Mouse (Mus musculus): ENCODE measurements around the gene Zfyve1. TPM values are rescaled to one million over a fixed set of nuclear protein-coding genes. Genes with fewer than 3 reads are reported as not detected.
"Not testable (repeated sequence)": the region's sequence is repeated elsewhere in the genome, so short reads cannot be mapped to it uniquely, and the experiment has no call there.

Gene Zfyve1
- polyA plus RNA-seq (2012; rRNA removed) = 26.5 and 31.2 TPM in 2 replicates

DNA sequence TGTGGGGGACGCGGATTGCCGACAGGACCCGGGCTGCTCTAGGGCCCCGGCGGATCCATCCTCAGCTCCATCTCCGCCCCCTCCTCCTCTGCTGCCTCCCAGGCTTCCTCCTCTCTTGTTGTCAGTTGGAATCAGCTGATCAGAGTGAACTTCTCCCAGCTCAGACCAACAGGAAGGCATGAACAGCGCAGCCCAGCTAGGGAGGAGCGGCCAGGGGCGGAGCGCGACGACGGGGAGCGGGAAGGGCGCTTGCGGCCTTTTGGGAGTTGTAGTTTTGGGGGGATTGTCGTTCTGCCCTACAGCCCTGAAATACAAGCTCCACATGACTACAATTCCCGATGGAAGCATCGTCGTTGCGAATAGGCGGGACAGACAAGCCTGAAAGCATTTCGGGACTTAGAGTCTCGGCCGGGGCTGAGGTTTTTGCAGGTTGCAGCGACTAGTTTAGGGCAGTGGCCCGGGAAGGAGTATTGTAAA, at the start of gene Zfyve1:
TSS of gene Zfyve1 (minus strand) at position 198 of the 477 bp plus-strand sequence.
- peak; percentile 79 for DNase-seq (ENCODE audit: low spot score)

DNA sequence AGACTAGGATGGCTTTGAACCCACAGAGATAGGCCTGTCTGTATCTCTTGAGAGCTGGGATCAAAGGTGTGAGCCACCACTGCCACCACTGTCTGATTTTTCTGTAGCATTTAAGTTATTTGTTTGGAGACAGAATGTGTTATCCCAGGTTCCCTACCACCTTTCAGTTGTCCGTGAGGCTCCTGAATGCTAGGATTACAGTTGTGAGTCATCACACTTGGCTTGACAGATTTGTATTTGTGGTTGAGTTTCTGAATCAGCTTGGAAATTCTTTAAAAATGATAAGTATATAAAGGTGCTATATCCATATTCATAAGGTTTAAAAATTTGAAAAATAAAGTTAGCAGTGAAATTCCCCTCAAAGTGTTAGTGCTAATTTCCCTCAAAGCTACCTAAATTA, 46.1 kb upstream of the Zfyve1 start:
- no peak for DNase-seq (ENCODE audit: low spot score)

DNA sequence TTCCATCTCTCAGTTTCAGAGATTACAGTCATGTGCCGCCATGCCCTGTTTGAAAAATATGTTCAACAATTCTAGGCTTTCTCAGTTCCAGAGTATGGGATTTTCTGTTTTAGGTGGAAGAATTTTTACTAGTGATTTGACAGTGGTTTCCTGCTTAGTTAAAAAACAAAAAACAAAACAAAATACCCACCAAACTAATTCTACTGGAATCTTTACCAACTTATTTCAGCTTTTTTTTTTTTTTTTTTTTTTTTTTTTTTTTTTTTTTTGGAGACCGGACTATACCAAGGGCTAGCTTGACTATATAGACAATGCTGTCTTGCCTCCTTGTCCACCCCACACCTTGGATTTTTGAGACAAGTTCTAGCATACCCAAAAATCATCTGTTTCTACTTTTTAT, 44.2 kb upstream of the Zfyve1 start:
- no peak for DNase-seq (ENCODE audit: low spot score)

DNA sequence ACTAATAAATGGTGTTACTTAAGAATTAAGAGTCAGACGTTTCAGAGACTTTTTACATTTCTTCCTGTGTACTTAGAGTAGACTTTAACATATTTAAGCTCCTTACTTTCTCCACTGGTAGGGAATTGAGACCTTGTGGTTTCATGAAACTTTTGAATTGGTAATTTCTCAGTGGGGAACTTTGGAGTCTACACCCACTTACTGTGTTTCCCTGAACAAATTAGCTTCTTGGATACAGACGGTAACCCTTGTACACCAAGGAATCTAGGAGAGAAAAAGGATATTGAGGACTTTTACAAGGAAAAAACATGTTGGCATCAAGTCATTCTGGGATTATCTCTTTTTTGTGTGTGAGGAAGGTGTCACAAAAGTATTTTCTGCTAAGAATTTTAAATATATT, 36.8 kb upstream of the Zfyve1 start:
- no peak for DNase-seq (ENCODE audit: low spot score)

DNA sequence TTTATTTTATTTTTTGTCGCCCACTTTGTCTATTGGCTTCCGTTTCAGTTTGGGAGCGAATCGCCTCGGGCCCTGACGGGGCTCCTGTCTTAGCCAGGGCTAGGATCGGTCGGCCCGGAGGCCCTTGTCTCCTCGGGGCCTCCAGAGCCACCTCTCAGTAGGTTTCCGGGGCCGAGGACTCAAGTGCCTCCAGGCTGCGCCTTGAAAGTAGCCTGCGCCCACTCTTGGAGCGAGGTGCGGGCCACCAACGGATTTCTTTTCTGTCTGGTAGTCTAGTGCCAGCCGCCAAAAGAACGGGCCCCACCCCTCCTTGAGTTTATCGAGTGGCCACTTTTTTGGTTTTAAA, 35.6 kb upstream of the Zfyve1 start:
- DNase-seq (ENCODE audit: low spot score) = peak; percentile 44

DNA sequence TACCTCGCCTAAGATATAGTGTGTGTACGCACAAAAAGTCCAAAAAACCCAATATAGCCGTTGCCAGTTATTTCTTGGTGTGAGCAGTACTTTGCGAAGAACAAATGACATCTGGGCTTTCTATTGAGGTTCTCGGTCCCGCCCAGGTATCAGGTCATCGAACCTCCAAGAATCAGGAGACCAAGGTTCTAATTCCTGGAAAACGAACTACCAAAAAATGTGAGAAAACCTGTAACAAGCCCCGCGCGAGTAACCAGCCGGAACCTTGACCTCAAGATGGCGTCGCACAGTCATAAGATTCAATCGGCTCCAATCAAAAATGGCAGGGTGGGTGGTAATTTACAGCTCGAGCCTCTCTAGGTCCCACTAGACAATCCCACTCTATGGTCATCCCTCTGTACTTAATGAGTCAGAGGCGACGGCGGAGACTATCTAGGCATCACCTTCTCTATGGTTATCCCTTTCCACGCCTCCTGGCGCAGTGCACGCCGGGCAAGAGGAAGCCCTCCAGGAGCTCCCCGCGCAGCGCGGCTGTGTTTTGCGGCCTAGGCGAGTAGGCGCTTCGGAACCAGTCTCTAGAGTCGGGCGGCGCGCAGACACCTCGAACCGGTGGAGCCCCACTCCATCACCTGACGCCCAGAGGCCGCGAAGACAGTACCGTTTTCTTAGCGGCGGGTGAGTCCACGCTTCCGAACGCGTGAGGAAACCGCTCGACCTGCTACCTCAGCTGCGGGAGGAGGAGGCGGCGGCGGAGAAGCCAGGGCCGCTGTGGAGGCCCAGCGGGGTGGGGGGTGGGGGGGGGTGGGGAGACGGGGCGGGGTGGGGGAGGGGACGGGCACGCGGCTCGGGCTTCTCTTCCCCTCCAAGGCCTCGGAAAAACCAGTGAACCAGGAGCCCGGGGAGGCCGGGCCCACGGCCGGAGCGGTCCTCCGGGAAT, 35.0 kb upstream of the Zfyve1 start:
- DNase-seq (ENCODE audit: low spot score) = peak; percentile 95

DNA sequence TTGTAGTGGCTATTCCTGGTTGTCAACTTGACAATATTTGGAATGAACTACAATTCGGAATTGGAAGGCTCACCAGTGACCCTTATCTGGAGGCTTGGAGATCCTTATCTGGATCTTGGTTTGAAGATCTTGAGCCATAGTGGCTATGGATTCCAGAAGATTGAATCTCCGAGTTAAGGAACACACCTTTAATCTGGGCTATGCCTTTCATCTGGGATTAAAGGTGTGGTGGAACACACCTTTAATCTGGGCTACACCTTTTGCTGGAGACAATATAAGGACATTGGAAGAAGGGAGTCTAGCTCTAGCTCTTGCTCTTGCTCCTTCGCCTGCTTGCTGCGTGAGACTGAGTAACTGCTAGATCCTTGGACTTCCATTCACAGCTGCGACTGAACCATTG, 33.9 kb upstream of the Zfyve1 start, which contains the start of gene Rbm25:
TSS of gene Rbm25 (plus strand) at position 301 of the 400 bp plus-strand sequence.
- DNase-seq (ENCODE audit: low spot score) = not testable (repeated sequence)

DNA sequence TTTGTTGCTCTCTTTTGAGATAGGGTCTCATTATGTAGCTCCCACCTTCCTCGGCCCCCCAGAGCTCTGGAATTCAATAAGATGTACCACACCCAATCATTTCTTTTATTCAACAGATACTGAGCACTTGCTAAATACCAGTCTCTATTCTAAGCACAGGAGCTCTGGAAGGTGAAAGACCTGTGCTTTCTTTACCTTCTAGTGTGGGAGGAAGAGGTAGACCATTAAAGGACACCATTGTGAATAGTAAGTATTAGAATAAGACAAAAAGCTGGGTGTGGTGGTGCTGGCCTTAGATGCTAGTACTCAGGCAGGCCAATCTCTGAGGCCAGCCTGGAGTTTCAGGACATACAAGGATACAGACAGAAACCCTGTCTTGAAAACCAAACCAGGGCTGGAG, 27.3 kb upstream of the Zfyve1 start:
- DNase-seq (ENCODE audit: low spot score) = no peak

DNA sequence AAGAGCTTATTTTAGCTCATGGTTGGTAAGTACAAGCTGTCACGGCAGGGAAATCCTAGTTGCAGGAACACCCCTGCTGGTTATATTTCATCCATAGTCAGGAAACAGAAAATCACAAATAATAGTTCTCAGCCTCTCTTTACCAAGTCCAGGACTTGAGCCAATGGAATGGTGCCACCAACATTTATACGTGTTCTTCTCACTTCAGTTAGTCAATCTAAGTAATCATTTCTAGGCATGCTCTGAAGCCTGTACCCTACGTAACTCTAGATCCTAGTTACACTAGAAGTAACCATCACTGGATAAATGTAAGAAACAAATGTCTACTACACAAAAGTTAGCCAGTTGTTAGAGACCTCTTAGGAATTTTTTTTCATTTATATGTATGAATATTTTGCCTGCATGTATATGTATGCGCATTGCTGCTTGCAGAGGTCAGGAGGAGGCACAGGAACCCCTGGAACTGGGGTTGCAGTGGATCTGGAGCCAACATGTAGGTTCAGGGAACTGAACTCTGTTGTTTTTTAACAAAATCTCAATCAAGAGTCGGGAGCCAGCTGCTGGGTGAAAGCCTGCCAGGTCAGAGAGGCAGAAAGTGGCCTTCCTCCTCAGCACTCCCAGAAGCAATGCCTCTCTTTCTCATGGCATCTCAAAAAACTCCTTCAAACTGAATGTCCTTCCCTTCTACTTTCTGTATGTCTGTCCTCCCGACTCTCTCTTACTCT, 25.2 kb upstream of the Zfyve1 start:
- no peak for DNase-seq (ENCODE audit: low spot score)

DNA sequence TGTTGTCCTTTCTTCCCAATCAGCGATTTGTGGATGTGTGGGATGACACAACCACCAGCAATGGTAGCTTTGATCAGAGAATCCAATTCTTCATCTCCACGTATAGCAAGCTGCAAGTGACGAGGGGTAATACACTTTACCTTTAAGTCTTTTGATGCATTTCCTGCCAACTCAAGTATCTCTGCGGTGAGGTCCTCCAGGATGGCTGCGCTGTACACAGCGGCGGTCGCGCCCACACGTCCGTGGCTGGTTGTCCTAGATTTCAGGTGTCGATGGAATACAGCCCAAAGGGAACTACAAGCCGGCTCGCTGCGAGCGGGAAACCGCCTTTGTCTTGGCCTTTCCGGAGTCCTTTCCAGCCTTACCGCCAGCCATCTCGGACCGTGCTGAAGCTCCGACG, 23.7 kb upstream of the Zfyve1 start:
- DNase-seq (ENCODE audit: low spot score) = not testable (repeated sequence)

DNA sequence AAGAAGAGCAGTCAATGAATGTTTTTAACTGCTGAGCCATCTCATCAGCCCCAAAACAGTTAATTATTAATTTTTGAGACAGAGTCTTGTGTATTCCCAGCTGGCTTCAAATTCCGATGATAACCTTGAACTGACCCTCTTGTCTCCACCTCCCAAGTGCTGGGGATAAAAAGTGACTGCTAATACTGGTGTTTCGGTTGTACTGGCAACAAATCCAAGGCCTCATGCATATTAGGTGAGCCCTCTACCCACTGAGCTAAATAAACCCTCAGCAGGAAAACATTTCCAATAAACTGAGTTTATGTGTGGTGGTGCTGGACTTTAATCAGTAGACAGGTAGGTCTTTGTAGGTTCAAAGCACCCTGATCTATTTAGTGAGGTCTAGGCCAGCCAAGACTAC, 22.0 kb upstream of the Zfyve1 start:
- DNase-seq (ENCODE audit: low spot score) = no peak

DNA sequence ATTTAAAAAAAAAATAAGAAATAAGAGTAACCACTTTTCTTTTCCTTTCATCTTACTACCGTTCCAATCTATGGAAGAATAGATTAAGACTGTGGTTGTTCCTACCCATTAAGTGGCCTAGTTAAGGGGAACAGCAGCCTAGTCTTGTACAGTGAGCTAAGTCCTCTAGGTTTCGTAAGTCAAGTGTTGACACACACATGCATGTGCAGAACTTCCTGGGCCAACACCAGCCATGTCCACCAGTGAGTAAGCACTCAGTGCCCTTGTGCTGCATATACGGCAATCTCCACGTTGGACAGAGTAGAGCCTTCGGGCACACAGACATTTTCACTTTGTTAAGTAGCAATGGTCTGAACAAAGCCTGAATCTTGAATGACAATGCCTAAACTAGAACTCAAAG, 20.2 kb upstream of the Zfyve1 start:
- no peak for DNase-seq (ENCODE audit: low spot score)

DNA sequence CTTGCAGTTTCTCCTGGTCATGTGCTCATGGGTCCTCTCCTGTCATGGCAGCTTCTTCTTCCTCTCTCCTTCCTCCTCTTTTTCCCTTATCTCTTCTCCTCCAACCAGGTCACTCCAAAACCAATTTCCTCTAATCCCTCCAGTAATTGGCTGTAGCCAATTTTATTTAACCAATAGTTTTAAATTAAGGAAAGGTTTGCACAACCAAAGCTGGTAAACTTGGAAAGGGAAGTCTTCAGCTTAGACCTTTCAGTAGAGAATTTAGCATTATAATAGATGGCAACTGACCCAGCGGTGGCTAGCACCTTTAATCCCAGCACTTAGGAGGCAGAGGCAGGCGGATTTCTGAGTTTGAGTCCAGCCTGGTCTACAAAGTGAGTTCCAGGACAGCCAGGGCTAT, 9.4 kb upstream of the Zfyve1 start:
- not testable (repeated sequence) for DNase-seq (ENCODE audit: low spot score)

DNA sequence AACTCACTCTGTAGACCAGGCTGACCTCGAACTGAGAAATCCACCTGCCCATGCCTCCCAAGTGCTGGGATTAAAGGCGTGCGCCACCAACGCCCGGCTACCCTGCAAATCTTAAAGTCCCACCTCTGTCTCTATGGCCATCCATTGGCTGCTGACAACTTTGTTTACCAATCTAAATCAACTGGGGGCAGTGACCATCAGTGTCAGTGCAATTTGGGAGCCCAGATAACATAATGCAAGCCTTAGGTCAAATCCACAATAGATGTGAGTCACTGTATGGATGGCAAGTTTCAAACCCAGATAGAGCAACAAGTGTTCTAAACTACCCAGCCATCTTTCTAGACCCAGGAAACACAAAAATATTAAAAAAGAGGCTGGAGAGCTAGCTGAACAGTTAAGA, 5.3 kb upstream of the Zfyve1 start:
- DNase-seq (ENCODE audit: low spot score) = no peak

DNA sequence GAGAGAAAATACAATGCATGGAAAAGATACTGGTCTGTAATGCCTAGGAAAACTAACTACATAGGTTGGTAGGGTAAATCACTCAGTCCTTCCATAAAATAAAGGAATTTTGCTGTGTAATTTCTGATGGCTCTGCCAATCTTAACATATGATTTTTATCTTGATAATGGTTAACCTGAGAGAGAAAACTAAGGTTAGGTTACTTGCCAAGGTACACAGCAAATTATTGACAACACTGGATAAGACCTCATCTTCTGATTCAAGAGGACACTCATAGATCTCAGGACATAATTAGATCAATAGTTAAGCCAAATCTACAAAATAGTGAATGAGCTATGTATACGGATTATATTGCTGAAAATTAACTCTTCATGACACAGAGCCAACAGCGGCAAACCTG, 859 bp upstream of the Zfyve1 start:
- no peak for DNase-seq (ENCODE audit: low spot score)

DNA sequence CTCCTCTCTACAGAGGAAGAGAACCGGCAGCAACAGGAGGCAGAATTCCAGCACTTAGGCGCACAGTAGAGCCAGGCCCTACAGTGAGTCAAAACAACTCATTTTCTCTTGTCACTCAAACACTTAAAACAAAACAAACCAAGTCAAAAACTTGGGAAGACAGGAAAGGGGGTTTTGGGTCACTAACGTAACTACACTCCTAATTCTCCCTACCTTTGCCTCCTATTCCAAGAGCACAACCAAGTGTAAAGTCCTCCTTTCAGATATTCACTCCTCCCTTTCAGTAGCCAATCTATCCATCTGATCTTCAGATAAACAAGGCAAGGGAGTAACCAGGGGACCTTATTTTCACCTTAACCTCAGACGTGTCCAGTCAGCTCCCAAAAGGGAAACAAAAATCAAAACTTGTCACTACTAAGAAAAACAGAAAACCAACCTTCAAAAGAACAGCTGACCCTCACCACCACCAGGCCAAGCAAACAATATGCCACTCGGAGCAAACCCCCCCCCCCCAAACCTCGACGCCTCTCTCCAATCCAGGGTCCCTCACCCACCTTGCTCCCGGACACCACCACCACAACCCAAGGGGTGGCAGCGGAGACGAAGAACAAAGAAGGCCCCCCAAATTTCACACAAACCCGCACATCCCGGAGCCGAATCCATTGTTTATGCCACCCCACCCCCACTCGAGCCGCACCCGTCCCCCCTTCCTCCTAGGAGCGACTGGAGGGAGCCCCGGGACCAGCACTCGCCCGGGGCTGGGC, 649 bp downstream of the Zfyve1 start:
- no peak for DNase-seq (ENCODE audit: low spot score)

DNA sequence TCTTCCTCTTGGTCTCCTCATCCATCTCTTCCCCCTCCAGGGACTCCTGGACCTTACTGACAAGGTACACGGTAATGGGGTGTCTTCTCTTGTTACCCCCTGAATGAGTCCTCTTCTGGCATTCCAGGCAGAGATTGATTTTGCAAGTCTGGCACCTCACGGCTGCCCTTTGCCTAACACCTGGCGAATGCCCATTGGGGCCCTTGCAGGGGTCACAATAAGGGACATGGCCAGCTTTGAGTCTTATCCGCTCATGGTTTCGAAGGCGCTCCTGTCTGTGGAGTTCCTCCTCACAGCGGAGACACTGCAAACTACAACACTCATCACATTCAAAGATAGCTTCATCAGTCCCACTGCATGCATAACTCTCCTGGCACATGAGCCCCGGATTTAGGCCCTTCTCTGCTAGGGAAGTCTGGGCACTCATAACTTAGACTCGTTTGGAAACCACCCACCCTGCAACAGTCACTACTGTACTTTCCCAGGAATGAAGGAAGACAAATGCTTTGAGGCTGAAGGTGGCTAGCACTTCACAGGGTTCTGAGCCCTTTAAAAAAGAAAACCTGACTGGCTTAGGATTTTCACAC, 2.5 kb downstream of the Zfyve1 start:
- DNase-seq (ENCODE audit: low spot score) = no peak

DNA sequence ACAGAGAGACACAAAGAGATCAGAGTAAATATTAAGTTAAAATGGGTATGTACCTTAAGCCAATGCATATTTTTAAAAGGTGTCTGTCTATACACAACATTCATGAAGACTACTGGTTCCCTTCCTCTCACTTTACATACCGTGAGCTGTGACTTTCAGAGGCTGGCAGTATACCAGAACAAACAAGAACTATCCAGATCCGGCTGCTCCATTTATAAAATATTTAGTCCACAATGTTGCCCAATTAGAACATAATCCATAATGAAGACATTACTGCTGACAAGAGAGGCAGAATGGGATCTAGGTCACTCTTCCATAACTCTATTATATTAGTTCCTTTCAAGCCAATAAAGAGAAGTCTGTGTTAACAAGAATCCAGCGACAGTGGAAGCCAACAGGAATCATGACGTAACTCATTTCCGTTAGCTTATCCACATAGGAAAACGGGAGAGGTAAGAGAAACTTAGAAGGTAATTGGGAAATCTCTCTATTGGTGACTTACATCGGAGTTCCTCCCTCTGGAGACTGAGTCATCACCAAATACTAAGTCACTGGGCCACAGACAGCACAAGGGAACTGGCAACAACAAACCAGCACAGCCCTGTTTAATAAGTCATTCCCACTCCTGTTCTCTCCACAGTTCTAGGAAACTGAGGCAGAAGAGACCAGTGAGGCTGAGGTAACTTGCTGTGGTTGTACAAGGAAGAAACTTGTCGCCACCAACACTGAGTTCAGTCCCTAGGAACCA, 5.1 kb downstream of the Zfyve1 start:
- no peak for DNase-seq (ENCODE audit: low spot score)

DNA sequence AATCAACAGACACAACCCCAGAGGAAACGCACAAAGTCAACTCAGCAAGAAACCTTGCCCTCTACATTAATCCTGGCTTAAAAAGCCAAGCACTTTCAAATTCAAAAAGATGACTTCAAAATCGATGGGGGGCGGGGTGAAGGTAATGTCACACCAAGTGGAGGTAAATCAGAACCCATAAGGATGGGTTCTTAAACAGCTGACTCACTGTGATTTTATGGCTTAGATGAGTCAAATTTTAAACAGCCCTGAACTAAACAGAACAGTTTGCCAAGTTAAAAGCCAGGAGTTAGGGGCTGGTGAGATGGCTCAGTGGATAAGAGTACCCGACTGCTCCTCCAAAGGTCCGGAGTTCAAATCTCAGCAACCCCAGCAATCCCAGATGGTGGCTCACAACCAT, 10.4 kb downstream of the Zfyve1 start:
- no peak for DNase-seq (ENCODE audit: low spot score)

DNA sequence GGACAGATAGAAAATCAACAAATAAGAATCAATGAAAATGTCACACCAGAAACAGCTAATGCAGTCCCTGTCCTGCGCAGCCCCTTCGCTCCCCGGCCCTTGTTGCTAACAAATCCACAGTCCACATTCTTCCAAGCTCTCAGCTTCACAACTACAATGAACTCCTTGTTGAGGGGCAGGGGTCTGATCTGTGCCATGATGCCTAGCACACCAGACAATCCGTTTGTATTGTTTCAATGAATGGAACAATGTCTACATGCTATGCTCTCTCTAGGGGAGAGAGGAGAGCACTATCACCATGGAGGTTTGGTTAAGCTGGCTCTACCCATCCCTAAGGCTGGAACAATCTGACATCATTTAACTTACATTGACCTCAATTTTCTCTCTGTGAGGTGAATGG, 14.3 kb downstream of the Zfyve1 start:
- no peak for DNase-seq (ENCODE audit: low spot score)

DNA sequence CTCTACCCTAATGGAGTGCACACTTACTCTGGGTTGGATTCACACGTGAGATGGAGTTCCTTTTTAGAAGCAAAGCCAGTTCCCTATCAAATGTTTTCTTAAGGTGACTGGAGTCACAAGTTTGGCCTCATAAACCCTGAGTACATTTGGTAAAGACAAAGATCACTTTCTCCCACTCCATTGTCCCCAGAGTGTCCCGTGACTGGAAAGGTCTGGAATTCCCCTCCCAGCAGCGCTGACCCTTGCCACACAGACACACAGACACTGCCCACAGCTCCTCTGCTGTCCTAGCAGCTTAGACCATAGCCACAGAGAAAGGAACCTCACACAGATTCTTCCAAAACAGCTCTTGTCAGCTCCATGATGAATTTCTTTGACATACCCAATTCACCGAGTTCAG, 14.9 kb downstream of the Zfyve1 start:
- no peak for DNase-seq (ENCODE audit: low spot score)

Measured in urinary bladder, adult 2 months (tissue).